Mouse (Mus musculus) megakaryocyte, embryonic 14.5 days (primary cell): ENCODE measurements around the gene Cct4.

Experiments
- FLI1 ChIP-seq: IDR thresholded peaks from 2 replicates; pipeline ENCODE4 v1.6.1; 2012; ENCODE audit warnings: low read length, inconsistent platforms, mixed read lengths
- GATA1 ChIP-seq: IDR thresholded peaks from 3 replicates; pipeline ENCODE4 v1.6.1; 2012; ENCODE audit warnings: mixed read lengths, low read length, inconsistent platforms, borderline replicate concordance

DNA sequence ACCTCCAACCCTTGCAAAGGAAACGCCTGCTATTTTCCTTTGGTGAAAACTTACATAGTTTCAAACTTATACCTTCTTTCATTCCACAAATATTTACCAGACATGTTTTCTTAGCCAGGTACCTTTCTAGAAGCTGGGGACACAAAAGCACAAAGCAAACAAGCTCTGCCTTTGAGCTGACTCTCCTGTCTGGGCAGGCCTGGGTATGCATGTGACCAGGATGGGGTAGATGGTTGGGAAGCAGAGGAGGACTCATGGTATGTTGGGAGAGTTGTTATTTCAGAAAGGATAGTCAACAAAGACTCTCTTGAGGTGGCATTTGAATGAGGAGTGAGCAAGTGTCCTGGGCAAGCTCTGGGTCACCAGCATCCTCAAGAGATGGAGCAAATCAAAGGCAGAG is 22.8 kb downstream of the Cct4 start:
- TF ChIP-seq GATA1 (no peak), FLI1 (no peak)
